Mouse (Mus musculus) effector memory CD4-positive, alpha-beta T cell, adult 7 months (primary cell): ENCODE data around the gene Hdc. TPM values are rescaled to one million over a fixed set of nuclear protein-coding genes. Genes with fewer than 3 reads are reported as not detected.

ENCODE experiments used
- polyA plus RNA-seq: library from polyadenylated mRNA; unstranded; fragments of 100-300 nt; shearing (Covaris generic); gene quantifications from one replicate; pipeline ENCODE4 v1.2.1, GENCODE M21; 2017

The Hdc gene
- polyA plus RNA-seq: 11.1 TPM

GRCm38 (mm10) chr2:126619249-126619704, at the start of gene Hdc:
Hdc (minus strand) TSS chr2:126619299.

DNA sequence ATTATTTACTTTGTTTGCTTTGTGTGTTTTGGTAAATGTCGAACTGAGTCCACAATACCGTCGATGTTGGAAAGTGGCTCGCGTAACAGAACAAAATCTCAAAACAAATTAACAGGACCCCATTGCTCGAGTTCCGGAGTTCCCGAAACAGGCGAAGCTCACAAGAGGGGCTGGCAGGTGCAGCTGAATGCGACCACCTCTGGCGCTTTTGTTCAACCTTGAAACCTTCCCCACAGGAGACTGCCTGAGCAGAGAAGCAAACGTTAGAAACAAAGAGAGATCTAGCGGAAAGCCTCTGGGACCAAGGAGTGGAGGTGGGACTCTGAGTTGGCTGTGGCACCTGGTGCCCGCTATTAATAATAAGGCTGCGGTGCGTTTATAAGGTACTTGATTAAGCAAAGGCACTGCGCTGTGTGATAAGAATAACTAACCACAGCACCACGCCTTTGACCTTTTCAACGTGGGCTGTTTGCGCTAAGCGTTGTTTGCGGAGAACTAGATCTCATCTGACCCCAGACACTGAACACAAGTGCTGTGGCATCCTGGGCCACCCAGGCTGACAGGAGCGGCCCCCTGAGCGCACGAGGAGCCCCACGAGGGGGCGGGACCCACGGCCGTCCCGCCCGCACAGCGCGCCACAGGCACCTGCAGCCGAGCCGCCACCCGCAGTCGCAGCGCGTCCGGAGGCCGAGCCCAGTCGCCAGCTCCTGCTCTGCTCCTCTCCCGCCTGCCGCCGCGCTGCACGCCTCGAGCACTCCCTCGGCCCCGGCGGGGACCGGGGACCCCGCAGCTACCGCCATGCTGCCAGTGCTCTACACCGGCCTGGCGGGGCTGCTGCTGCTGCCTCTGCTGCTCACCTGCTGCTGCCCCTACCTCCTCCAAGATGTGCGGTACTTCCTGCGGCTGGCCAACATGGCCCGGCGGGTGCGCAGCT, 66.5 kb downstream of the Hdc start, which contains the start of gene Slc27a2:
Gene Slc27a2 (plus strand): TSS at position 51 of the 934 bp plus-strand sequence.

Other genes starting within 250 kb of the Hdc start
- 75.4 TPM for gene Atp8b4, start 118.6 kb downstream of the Hdc start, polyA plus RNA-seq
- 0.54 TPM for gene Slc27a2, start 66.9 kb downstream of the Hdc start, polyA plus RNA-seq
- 233 TPM for gene Gabpb1, start 57.0 kb upstream of the Hdc start, polyA plus RNA-seq
- 48.1 TPM for gene Usp8, start 88.0 kb upstream of the Hdc start, polyA plus RNA-seq
- gene Usp50, start 164.2 kb upstream of the Hdc start, polyA plus RNA-seq: 2.8 TPM